Mouse (Mus musculus): ENCODE measurements around the gene Fam114a2.
"Not testable (repeated sequence)": the region's sequence is repeated elsewhere in the genome, so short reads cannot be mapped to it uniquely, and the experiment has no call there.

GRCm38 (mm10) chr11:57557936-57558335 lies 39.5 kb upstream of the Fam114a2 start:
- TF ChIP-seq POLR2A (IDR thresholded peaks at IDR 0.05; ENCODE audit: extremely low read depth, insufficient read depth, low read length); CTCF (IDR thresholded peaks at IDR 0.05; ENCODE audit: low read depth, low read length): not testable (repeated sequence)
